Mouse (Mus musculus): ENCODE measurements around the gene Fgfr2.

Gene Fgfr2

GRCm38 (mm10) chr7:130976305-130976935 is 2146.7 kb downstream of the Fgfr2 start:
- peak; percentile 37 for DNase-seq

DNA sequence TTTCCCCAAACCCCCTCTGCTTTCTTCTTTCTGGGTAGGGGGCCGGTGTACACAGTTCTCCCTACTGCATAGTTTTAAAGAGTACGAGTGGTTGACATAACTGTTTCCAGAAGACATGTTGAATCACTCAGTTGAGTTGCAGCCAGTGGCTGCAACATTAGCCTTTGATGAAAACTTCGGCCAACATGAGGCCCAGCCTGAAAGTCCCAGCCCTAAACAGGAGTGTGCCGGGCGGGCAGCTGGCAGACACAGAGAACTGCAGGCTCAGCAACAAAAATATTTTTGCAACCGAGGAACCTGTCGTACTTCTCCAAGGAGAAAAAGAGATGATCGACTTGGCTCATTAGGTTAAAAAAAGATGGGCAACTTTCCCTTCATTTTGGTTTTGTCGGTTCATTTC is 2150.4 kb downstream of the Fgfr2 start:
- DNase-seq, result no peak

GRCm38 (mm10) chr7:130969507-130969906 is 2153.6 kb downstream of the Fgfr2 start:
- no peak for DNase-seq

DNA sequence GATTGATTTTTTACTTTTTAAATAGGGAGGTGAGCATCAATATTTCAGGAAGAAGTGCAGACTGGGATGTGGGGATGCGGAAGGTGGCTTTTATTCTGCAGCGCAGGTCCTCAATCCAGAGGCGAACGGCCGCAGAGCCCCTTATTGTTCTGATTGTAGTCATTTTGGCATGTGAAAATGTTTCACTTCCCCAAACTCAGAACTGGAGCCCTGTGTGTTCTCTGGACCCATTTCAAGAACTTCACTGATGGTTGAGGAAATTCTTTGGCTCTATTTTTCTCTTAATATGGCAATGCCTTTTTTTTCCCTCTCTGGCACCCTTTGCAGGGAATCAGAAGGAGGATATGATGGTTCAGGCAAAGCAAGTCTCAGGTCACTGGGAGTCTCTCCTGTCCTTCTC is 2154.1 kb downstream of the Fgfr2 start:
- DNase-seq, result no peak

DNA sequence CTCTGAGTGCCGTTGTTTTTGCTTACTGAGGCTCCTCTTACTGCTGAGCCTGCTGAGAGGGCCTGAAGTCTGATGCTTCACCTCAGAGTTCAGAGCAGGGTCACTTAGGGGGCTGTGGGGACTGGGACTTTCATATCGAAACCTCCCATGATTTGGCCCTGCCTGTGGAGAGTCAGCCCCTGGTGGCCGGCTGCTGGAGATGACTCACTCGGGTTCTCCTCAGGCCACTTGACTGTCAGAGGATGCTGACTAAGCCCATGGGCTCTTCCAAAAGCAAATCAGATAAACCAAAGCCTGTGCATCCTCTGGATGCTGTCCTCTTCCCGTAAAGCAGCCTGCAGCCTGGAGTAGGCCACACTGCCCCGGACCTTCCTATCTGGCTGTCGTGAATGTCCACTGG is 2154.6 kb downstream of the Fgfr2 start:
- DNase-seq, result no peak

DNA sequence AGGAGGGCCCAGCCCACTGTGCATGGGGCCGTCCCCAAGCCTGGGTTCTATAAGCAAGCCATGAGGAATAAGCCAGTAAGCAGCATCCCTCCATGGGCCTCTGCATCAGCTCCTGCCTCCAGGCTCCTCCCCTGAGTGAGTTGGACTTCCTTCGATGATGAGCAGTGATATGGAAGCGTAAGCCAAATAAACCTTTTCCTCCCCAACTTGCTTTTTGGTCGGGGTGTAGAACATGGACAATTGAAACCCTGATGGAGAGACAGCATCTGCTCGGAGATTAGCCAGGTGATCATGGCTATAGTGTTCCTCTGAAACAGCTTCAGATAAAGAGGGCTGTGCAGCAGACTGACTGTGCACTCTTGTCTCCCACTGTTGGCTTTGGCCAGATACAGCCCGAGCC is 2155.2 kb downstream of the Fgfr2 start:
- DNase-seq, result no peak

DNA sequence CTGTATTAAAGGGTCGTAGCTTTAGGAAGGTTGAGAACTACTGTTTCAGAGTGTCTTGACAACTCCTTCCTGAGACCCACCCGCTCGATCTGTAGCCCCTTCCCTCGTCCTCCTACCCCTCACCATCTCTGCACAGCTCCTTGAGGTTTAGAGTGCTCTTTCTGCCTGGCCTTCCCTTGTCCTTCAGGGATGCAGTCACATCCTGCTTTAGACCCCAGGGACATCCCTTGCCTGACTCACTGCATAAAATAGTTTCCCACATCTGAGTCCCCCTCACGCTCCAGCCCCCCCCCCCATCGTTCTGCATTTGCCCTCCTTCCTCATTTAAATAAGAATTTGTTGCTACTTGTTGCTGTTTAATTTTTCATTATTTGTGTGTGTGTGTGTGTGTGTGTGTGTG is 2156.3 kb downstream of the Fgfr2 start:
- no peak for DNase-seq

DNA sequence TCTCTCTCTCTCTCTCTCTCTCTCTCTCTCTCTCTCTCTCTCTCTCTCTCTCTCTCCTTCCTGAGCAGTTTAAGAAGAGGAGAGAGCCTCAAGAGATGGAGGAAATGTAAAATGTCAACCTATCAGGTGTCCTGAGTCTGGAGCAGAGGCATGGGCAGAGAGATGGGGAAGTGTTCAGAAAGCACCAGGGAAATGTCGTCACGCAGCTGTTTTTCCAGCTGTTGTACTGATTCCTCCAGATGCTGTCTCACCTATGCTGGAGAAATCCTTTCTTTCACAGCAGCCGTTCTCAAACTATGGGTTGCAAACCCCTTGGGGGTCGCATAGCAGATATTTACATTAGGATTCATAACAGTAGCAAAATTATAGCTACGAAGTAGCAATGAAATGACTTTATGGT is 2156.7 kb downstream of the Fgfr2 start:
- no peak for DNase-seq

DNA sequence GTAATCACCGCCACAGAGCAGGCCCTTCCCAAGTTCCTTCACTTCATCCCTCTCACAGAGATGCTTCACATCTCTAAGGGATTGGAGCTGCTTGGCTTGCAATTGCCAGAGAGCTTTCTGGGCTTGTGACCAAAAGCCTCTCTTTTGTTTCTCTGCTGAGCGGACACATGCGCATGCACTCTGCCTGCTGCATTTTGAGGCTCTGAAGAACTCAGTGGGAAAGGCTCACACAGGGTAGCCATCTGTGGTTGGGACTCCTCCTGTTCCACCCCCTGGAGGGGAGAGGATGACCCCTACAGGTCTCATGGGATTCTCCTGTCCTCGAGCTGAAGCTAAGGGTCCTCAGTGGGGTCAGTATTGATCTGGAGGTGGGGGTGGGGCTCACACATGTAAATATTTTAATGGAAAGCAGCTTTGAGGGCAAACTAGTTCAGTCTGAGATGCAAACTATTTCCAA is 2157.2 kb downstream of the Fgfr2 start:
- DNase-seq, result peak; percentile 34

GRCm38 (mm10) chr7:130965396-130965795 is 2157.8 kb downstream of the Fgfr2 start:
- no peak for DNase-seq

DNA sequence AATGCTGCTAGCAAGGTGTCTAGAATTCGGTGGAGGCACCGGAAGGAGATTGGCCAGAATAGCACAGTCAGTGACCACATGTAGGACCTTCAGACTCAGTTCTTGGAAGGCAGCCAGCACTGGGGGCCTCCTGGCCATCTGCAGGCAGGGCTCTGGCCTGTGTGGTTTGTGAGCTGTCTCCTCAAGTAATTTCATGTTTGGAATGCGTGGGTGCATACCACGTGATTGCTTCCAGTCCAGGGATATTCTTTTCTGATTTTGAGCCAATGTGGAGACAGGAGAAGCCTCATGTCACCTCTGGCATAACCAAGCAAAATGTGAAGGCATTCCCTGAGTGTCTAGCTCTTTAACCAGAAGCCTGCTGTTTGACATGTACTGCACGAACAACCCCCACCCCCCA is 2158.5 kb downstream of the Fgfr2 start:
- peak; percentile 29 for DNase-seq

DNA sequence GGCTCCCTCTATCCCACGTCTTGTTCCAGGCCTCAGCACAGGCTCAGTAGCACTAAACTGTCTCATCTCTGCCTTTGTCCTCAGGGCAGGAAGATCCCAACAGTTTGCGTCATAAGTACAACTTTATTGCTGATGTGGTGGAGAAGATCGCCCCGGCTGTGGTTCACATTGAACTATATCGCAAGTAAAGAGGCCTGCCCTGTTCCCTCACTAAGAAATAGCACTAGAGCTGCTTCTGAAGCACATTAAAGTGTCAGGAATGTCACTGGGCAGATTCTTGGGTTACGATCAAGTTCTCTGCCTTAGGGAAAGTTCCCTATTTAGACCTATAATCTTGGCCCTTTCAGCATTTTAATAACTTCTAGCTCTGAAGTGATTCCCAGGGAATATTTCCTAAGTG is 2161.7 kb downstream of the Fgfr2 start:
- DNase-seq, result no peak

DNA sequence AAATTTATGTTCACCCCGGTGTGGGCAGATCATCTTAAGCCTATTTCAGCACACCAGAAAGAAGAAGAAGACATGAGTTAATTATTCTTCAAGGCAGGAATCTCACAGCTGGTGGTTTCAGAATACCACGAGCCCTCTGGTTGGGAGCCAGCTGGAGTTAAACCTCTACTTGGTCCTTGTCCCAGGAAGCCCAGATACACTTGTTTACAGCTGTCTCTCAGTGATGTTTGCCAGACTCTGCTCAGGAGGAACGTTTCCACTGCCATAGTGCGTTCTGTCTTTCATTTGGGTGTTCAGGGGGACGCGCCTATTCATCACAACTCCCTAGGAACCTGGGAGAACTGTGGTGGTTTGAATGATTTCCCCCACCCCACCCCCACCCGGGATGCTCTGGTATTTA is 2163.3 kb downstream of the Fgfr2 start:
- peak; percentile 30 for DNase-seq

GRCm38 (mm10) chr7:130958551-130958950 is 2164.6 kb downstream of the Fgfr2 start:
- no peak for DNase-seq

DNA sequence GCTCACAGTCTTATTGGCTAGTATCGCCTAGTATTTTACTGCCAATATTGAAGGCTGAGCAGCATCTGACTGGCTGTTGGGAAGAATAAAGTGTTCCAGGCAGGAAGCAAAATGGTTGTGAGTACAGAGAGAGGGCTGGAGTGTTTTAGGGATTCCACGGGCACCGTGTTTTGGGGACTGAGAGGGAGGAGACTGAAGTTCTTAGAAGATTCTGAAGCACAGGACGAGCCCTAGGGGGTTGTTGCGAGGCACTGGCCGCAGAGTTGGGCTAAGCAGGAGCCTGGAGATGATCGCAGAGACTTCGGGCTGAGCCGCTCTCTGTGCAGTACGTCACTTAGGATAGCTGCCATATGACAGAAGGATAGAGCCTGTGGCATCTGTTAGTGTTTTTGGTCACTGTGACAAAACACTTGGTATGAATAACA is 2169.0 kb downstream of the Fgfr2 start:
- DNase-seq, result no peak

DNA sequence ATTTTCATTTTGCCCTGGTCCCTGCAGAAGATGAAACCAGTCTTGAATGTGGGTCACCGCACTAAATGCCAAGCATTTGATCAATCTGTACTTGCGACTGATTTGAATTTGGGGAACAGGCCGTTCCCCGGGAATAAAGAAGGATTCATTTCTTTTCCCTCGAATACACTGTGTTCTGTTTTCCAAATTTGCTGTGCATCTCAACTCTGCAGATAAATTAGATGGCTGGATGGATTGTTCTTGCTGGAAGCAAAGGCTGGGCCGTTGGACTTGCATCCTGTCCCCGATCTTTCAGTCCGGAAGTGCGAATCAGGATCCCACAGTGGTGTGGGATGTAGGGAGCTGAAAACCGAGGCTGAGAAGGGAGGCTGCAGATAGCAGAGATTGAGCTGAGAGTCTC is 2169.8 kb downstream of the Fgfr2 start:
- no peak for DNase-seq

GRCm38 (mm10) chr7:130951004-130951403 is 2172.1 kb downstream of the Fgfr2 start:
- DNase-seq, result no peak

GRCm38 (mm10) chr7:130950482-130950881 is 2172.7 kb downstream of the Fgfr2 start:
- DNase-seq, result no peak

GRCm38 (mm10) chr7:130949331-130949751 is 2173.8 kb downstream of the Fgfr2 start:
- DNase-seq, result no peak

DNA sequence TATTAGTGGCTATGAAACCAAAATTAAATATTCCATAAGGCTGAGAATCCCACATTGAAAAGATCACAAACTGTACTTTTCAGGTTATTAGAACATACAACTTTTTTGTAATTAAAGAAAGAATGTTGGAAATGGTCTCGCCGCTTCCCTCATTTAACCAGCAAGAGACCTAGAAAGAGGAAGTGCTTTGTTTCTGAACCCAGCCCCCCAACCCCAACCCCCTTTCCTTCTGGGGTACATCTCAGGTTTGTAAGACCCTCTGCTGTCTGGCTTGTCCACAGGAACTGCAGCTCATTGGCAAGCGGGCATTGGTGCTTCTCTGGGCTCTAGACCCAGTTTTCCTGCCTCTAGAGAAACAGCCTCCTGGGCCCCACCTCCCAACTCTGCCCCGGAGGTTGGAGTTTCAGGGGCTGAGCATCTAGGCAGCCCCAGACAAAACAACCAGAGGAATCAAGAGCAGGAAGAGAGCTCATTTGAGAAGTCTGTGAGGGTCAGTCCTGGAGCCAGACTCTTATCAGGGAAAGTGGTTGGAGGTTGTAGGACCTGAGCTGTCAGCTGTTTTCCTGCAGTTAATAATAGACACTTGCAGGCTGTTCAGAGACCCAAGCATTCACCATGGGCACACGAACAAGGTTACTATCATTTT is 2174.5 kb downstream of the Fgfr2 start:
- DNase-seq, result no peak

DNA sequence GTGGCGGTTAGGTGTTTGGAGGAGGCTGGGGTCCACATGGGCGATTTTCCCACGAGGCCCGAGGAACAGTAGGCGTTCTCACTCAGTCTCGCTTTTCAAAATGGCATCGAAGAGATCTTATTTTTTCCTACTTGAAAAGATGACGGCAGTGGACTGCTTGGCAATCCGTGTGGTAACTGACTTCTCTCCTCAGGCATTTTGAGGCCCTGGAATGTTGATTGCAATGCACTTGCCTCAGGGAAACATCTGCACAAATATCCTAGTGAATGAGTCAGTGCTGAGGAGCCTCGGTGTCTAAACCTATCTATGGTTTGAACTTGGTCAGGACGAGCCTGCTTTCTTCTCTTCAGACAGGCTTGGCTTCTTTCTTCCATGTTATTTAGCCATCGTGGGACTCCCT is 2176.8 kb downstream of the Fgfr2 start:
- DNase-seq, result no peak

- DNase-seq, result no peak
These were observed 2177.4 kb downstream of the Fgfr2 start for GRCm38 (mm10) chr7:130945730-130946129.

- no peak for DNase-seq
These were observed 2178.2 kb downstream of the Fgfr2 start for GRCm38 (mm10) chr7:130944766-130945475.

- no peak for DNase-seq
These were observed 2179.8 kb downstream of the Fgfr2 start for GRCm38 (mm10) chr7:130943280-130943895.

Measured in right cerebral cortex, postnatal 4 days (tissue).